Mouse (Mus musculus): ENCODE results near the gene Gm6588. TPM values are rescaled to one million over a fixed set of nuclear protein-coding genes. Genes with fewer than 3 reads are reported as not detected.

Gm6588 gene
- polyA plus RNA-seq, 1 experiment from 2014 or later = not detected

- 33% methylated on average over 19 of the region's 19 CpGs for WGBS
- H3K4me2 ChIP-seq = no peak overlapping the region
- H3K9me3 ChIP-seq = no peaks in the 10 kb centered on the region
- no peak overlapping the region for H3K27ac ChIP-seq
- H3K27me3 ChIP-seq = peaks cover 10% of the 10 kb centered on the region; the same call in 1 of the 2 replicates
- no peak overlapping the region for H3K4me3 ChIP-seq
- no peaks in the 10 kb centered on the region for H3K36me3 ChIP-seq
- ATAC-seq (ENCODE audit: borderline replicate concordance, extremely low read depth, low FRiP score, low TSS enrichment) = no peak
- H3K4me1 ChIP-seq = peaks cover 3% of the 10 kb centered on the region; the same call in 1 of the 2 replicates
- no peak overlapping the region for H3K9ac ChIP-seq
Observed at GRCm38 (mm10) chr5:112481946-112482410, 32.8 kb downstream of the Gm6588 start.

GRCm38 (mm10) chr5:112482551-112482950, 33.3 kb downstream of the Gm6588 start:
- H3K27ac ChIP-seq = no peak overlapping the region
- H3K4me3 ChIP-seq = no peak overlapping the region
- H3K4me1 ChIP-seq = peaks cover 3% of the 10 kb centered on the region; the same call in 1 of the 2 replicates
- no peak overlapping the region for H3K9ac ChIP-seq
- no peaks in the 10 kb centered on the region for H3K36me3 ChIP-seq
- H3K4me2 ChIP-seq = no peak overlapping the region
- ATAC-seq (ENCODE audit: borderline replicate concordance, extremely low read depth, low FRiP score, low TSS enrichment) = no peak
- 48% methylated on average over 13 of the region's 13 CpGs for WGBS
- no peaks in the 10 kb centered on the region for H3K9me3 ChIP-seq
- peaks cover 10% of the 10 kb centered on the region; the same call in 1 of the 2 replicates for H3K27me3 ChIP-seq

- Histone ChIP-seq H3K36me3 (no peaks in the 10 kb centered on the region), H3K9ac (no peak overlapping the region), H3K27me3 (peaks cover 10% of the 10 kb centered on the region; the same call in 1 of the 2 replicates), H3K4me3 (no peak overlapping the region), H3K4me2 (no peak overlapping the region), H3K9me3 (no peaks in the 10 kb centered on the region), H3K4me1 (peaks cover 3% of the 10 kb centered on the region; the same call in 1 of the 2 replicates), H3K27ac (no peak overlapping the region)
- no peak for ATAC-seq (ENCODE audit: borderline replicate concordance, extremely low read depth, low FRiP score, low TSS enrichment)
- 72% methylated on average over 8 of the region's 8 CpGs for WGBS
Observed at GRCm38 (mm10) chr5:112483030-112483429, 33.8 kb downstream of the Gm6588 start.

- WGBS = 36% methylated on average over 13 of the region's 13 CpGs
- Histone ChIP-seq H3K4me1 (no peaks in the 10 kb centered on the region), H3K9me3 (no peaks in the 10 kb centered on the region), H3K36me3 (no peaks in the 10 kb centered on the region), H3K9ac (no peak overlapping the region), H3K4me3 (no peak overlapping the region), H3K27me3 (peaks cover 10% of the 10 kb centered on the region; the same call in 1 of the 2 replicates), H3K27ac (no peak overlapping the region), H3K4me2 (no peak overlapping the region)
- ATAC-seq (ENCODE audit: borderline replicate concordance, extremely low read depth, low FRiP score, low TSS enrichment) = no peak
Observed at GRCm38 (mm10) chr5:112484924-112485715, 35.9 kb downstream of the Gm6588 start.

GRCm38 (mm10) chr5:112486415-112486814, 37.2 kb downstream of the Gm6588 start:
- no peaks in the 10 kb centered on the region for H3K9me3 ChIP-seq
- no peak overlapping the region for H3K9ac ChIP-seq
- no peak overlapping the region for H3K4me3 ChIP-seq
- no peak overlapping the region for H3K4me2 ChIP-seq
- ATAC-seq (ENCODE audit: borderline replicate concordance, extremely low read depth, low FRiP score, low TSS enrichment) = no peak
- no peak overlapping the region for H3K27ac ChIP-seq
- WGBS = 55% methylated on average over 5 of the region's 5 CpGs
- no peaks in the 10 kb centered on the region for H3K36me3 ChIP-seq
- peaks cover 10% of the 10 kb centered on the region; the same call in 1 of the 2 replicates for H3K27me3 ChIP-seq
- H3K4me1 ChIP-seq = no peaks in the 10 kb centered on the region

- Histone ChIP-seq H3K27ac (no peak overlapping the region), H3K27me3 (peaks cover 10% of the 10 kb centered on the region; the same call in 1 of the 2 replicates), H3K9ac (no peak overlapping the region), H3K36me3 (no peaks in the 10 kb centered on the region), H3K4me3 (no peak overlapping the region), H3K4me2 (no peak overlapping the region), H3K4me1 (no peaks in the 10 kb centered on the region), H3K9me3 (no peaks in the 10 kb centered on the region)
- no peak for ATAC-seq (ENCODE audit: borderline replicate concordance, extremely low read depth, low FRiP score, low TSS enrichment)
- 73% methylated on average over 1 of the region's 1 CpGs for WGBS
Observed at GRCm38 (mm10) chr5:112487504-112487903, 38.3 kb downstream of the Gm6588 start.

GRCm38 (mm10) chr5:112488101-112488776, 39.0 kb downstream of the Gm6588 start:
- 68% methylated on average over 8 of the region's 8 CpGs for WGBS
- Histone ChIP-seq H3K9ac (no peak overlapping the region), H3K27ac (no peak overlapping the region), H3K9me3 (no peaks in the 10 kb centered on the region), H3K4me3 (no peak overlapping the region), H3K36me3 (no peaks in the 10 kb centered on the region), H3K27me3 (peaks cover 10% of the 10 kb centered on the region; the same call in 1 of the 2 replicates), H3K4me1 (no peaks in the 10 kb centered on the region), H3K4me2 (no peak overlapping the region)
- no peak for ATAC-seq (ENCODE audit: borderline replicate concordance, extremely low read depth, low FRiP score, low TSS enrichment)

GRCm38 (mm10) chr5:112491489-112491888, 42.3 kb downstream of the Gm6588 start:
- Histone ChIP-seq H3K9me3 (no peaks in the 10 kb centered on the region), H3K4me3 (no peak overlapping the region), H3K9ac (no peak overlapping the region), H3K27ac (no peak overlapping the region), H3K4me2 (no peak overlapping the region), H3K36me3 (no peaks in the 10 kb centered on the region), H3K27me3 (no peaks in the 10 kb centered on the region), H3K4me1 (0 out of 2 replicates have a peak, but pooled peaks cover 4% of the 10 kb centered on the region)
- ATAC-seq (ENCODE audit: borderline replicate concordance, extremely low read depth, low FRiP score, low TSS enrichment) = no peak
- WGBS = 55% methylated on average over 11 of the region's 11 CpGs

- no peak overlapping the region for H3K9ac ChIP-seq
- no peaks in the 10 kb centered on the region for H3K36me3 ChIP-seq
- no peak for ATAC-seq (ENCODE audit: borderline replicate concordance, extremely low read depth, low FRiP score, low TSS enrichment)
- 29% methylated on average over 11 of the region's 11 CpGs for WGBS
- H3K4me1 ChIP-seq = 0 out of 2 replicates have a peak, but pooled peaks cover 4% of the 10 kb centered on the region
- H3K9me3 ChIP-seq = no peaks in the 10 kb centered on the region
- no peak overlapping the region for H3K27ac ChIP-seq
- no peak overlapping the region for H3K4me3 ChIP-seq
- no peaks in the 10 kb centered on the region for H3K27me3 ChIP-seq
- no peak overlapping the region for H3K4me2 ChIP-seq
Observed at GRCm38 (mm10) chr5:112493492-112493891, 44.3 kb downstream of the Gm6588 start.

- Histone ChIP-seq H3K36me3 (no peaks in the 10 kb centered on the region), H3K27me3 (no peaks in the 10 kb centered on the region), H3K9me3 (no peaks in the 10 kb centered on the region), H3K27ac (no peak overlapping the region), H3K4me1 (0 out of 2 replicates have a peak, but pooled peaks cover 4% of the 10 kb centered on the region), H3K4me2 (no peak overlapping the region), H3K9ac (no peak overlapping the region), H3K4me3 (no peak overlapping the region)
- 68% methylated on average over 7 of the region's 7 CpGs for WGBS
- ATAC-seq (ENCODE audit: borderline replicate concordance, extremely low read depth, low FRiP score, low TSS enrichment) = no peak
Observed at GRCm38 (mm10) chr5:112496753-112497369, 47.6 kb downstream of the Gm6588 start.

GRCm38 (mm10) chr5:112498921-112499917, 50.0 kb downstream of the Gm6588 start:
- H3K4me3 ChIP-seq = no peak overlapping the region
- H3K27ac ChIP-seq = 0 out of 2 replicates have a peak overlapping the region, but pooled peaks have one; percentile 15
- H3K27me3 ChIP-seq = no peaks in the 10 kb centered on the region
- no peaks in the 10 kb centered on the region for H3K36me3 ChIP-seq
- no peak overlapping the region for H3K4me2 ChIP-seq
- 51% methylated on average over 13 of the region's 13 CpGs for WGBS
- no peaks in the 10 kb centered on the region for H3K9me3 ChIP-seq
- H3K9ac ChIP-seq = no peak overlapping the region
- no peaks in the 10 kb centered on the region for H3K4me1 ChIP-seq
- ATAC-seq (ENCODE audit: borderline replicate concordance, extremely low read depth, low FRiP score, low TSS enrichment) = no peak

Measured in lung, embryonic 15.5 days (tissue).